Mouse (Mus musculus): ENCODE data around the gene Smc5.

Smc5 gene

GRCm38 (mm10) chr19:23189744-23190143 is 84.0 kb downstream of the Smc5 start:
- no peak for DNase-seq (ENCODE audit: low read depth in 1 of 2, low spot score in 2 of 2)

- DNase-seq (ENCODE audit: low read depth in 1 of 2, low spot score in 2 of 2) = no peak
Measured at GRCm38 (mm10) chr19:23188986-23189385, 84.7 kb downstream of the Smc5 start.

- no peak for DNase-seq (ENCODE audit: low read depth in 1 of 2, low spot score in 2 of 2)
Measured at GRCm38 (mm10) chr19:23187732-23188131, 86.0 kb downstream of the Smc5 start.

- no peak for DNase-seq (ENCODE audit: low read depth in 1 of 2, low spot score in 2 of 2)
Measured at GRCm38 (mm10) chr19:23184068-23184467, 89.6 kb downstream of the Smc5 start.

GRCm38 (mm10) chr19:23183493-23183892 is 90.2 kb downstream of the Smc5 start:
- no peak for DNase-seq (ENCODE audit: low read depth in 1 of 2, low spot score in 2 of 2)

- DNase-seq (ENCODE audit: low read depth in 1 of 2, low spot score in 2 of 2) = no peak
Measured at GRCm38 (mm10) chr19:23178533-23178932, 95.2 kb downstream of the Smc5 start.

GRCm38 (mm10) chr19:23175511-23175910 is 98.2 kb downstream of the Smc5 start:
- no peak for DNase-seq (ENCODE audit: low read depth in 1 of 2, low spot score in 2 of 2)

- no peak for DNase-seq (ENCODE audit: low read depth in 1 of 2, low spot score in 2 of 2)
Measured at GRCm38 (mm10) chr19:23175090-23175489, 98.6 kb downstream of the Smc5 start.

- DNase-seq (ENCODE audit: low read depth in 1 of 2, low spot score in 2 of 2) = no peak
Measured at GRCm38 (mm10) chr19:23171136-23171535, 102.6 kb downstream of the Smc5 start.

- DNase-seq (ENCODE audit: low read depth in 1 of 2, low spot score in 2 of 2) = no peak
Measured at GRCm38 (mm10) chr19:23170476-23170875, 103.2 kb downstream of the Smc5 start.

GRCm38 (mm10) chr19:23169659-23170050 is 104.0 kb downstream of the Smc5 start:
- no peak for DNase-seq (ENCODE audit: low read depth in 1 of 2, low spot score in 2 of 2)

- no peak for DNase-seq (ENCODE audit: low read depth in 1 of 2, low spot score in 2 of 2)
Measured at GRCm38 (mm10) chr19:23168899-23169658, 104.6 kb downstream of the Smc5 start.

GRCm38 (mm10) chr19:23166550-23167284 is 107.0 kb downstream of the Smc5 start:
- DNase-seq (ENCODE audit: low read depth in 1 of 2, low spot score in 2 of 2) = no peak

GRCm38 (mm10) chr19:23164651-23165240 is 109.0 kb downstream of the Smc5 start:
- no peak for DNase-seq (ENCODE audit: low read depth in 1 of 2, low spot score in 2 of 2)

GRCm38 (mm10) chr19:23163361-23163760 is 110.3 kb downstream of the Smc5 start:
- no peak for DNase-seq (ENCODE audit: low read depth in 1 of 2, low spot score in 2 of 2)

GRCm38 (mm10) chr19:23162877-23163276 is 110.8 kb downstream of the Smc5 start:
- DNase-seq (ENCODE audit: low read depth in 1 of 2, low spot score in 2 of 2) = no peak

- DNase-seq (ENCODE audit: low read depth in 1 of 2, low spot score in 2 of 2) = no peak
Measured at GRCm38 (mm10) chr19:23162387-23162809, 111.3 kb downstream of the Smc5 start.

- DNase-seq (ENCODE audit: low read depth in 1 of 2, low spot score in 2 of 2) = no peak
Measured at GRCm38 (mm10) chr19:23159780-23160395, 113.8 kb downstream of the Smc5 start.
